Mouse (Mus musculus) testis, adult 2 months (tissue): ENCODE measurements at regions not wholly inside any gene's neighbourhood (a gene's known extent, or its start where the extent isn't known, plus 50 kb on each side); places are given as distances from the start of the nearest gene placed in this dataset.

ENCODE experiments used
- CTCF ChIP-seq: fragments of 200-500 bp; IDR thresholded peaks from 2 replicates; pipeline ENCODE4 v1.5.1; 2012; ENCODE audit warnings: low read depth, mild to moderate bottlenecking, inconsistent platforms, low read length, moderate library complexity; ENCODE audit not compliant: control insufficient read depth, insufficient read depth, insufficient replicate concordance
- POLR2A ChIP-seq: fragments of 200-500 bp; IDR thresholded peaks from 2 replicates; pipeline ENCODE4 v1.6.1; 2012; ENCODE audit warnings: low read depth, mild to moderate bottlenecking, inconsistent platforms, low read length, moderate library complexity; ENCODE audit not compliant: control insufficient read depth

DNA sequence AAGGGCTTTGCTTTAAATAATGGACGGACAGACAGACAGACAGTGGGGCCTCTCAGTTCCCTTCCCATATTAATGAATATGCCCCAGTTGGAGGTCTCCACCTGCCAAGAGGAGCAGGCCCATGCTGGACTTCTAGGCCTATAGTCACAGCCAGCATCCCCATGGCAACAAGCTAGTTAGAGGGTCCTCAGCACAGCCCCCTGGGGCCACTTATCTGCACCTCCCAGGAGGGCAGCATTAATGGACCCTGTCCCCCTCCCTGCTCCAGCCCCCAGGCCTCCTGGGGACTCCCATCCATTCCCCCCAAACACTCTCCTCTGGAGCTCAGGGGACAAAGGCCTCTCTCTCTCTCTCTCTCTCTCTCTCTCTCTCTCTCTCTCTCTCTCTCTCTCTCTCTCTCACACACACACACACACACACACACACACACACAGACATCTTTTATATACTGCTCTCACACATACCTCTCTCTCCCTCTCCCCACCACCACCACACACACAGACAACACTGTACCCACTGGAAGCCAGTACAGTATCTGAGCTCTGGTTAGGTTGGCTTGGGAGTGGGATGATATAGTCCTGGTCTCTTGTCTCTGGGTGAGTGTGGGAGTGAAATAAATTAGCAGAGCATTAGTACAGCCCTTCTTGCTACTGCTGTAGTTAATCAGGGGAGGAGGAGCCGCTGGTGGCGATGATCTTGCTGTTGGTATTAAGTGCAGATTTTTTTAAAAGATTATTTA lies 127.7 kb downstream of the Mrm1 start:
- no peak for TF ChIP-seq CTCF
- TF ChIP-seq POLR2A: no peak
